Mouse (Mus musculus): ENCODE measurements around the gene Abcb8.

DNA sequence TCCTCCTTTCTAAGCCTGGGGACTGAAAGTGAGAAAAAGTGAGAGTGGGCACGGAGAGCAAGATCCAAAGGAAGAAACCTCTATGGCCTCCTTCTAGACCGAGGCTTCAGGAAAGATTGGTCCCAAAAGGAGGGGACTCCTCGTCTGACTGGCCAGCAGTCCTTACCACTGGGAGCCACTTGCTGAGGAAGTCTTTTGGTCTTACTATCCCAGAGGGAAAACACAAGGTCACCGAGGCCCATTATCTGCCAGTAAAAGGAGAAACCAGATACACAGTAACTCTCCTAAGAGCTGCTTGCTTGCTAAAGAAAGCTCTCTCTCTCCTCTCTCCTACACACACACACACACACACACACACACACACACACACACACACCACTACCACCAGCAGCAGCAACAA lies 40.1 kb upstream of the Abcb8 start:
- TF ChIP-seq CTCF (IDR thresholded peaks at IDR 0.05; ENCODE audit: low read depth, low read length) = no peak
- TF ChIP-seq POLR2A (IDR thresholded peaks at IDR 0.05; ENCODE audit: borderline replicate concordance, low read depth, low read length) = no peak

Data from bone marrow macrophage, adult 2 months (primary cell).